Mouse (Mus musculus): ENCODE measurements around the gene Ifna7.

DNA sequence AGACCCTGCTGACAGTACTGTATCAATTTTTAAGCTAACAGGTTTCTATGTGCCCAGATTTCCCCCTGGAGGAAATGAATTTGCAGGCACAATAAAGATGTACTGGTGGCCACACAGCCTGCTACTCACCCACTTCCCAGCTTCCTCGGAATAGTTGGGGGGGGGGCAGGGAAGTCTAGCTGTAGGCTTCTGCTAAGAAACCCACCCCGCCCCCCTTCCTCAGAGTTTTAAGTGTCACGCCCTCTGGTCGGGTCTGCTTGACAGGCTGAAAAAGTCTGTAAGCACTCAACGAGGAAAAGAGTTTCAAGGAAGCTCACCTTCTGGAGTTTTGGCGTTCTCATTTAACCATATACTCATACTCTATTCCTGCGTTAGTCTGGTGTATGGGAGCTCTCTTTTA lies 47.3 kb downstream of the Ifna7 start:
- TF ChIP-seq POLR2A (IDR thresholded peaks at IDR 0.05; ENCODE audit: borderline replicate concordance, insufficient read depth, low read length) (no peak), CTCF (IDR thresholded peaks at IDR 0.05; ENCODE audit: borderline replicate concordance, insufficient read depth, low read depth, low read length) (no peak)

Measured in cerebellum, adult 2 months (tissue).